Mouse (Mus musculus): Measurements from ENCODE around the gene Dyrk1a.

DNA sequence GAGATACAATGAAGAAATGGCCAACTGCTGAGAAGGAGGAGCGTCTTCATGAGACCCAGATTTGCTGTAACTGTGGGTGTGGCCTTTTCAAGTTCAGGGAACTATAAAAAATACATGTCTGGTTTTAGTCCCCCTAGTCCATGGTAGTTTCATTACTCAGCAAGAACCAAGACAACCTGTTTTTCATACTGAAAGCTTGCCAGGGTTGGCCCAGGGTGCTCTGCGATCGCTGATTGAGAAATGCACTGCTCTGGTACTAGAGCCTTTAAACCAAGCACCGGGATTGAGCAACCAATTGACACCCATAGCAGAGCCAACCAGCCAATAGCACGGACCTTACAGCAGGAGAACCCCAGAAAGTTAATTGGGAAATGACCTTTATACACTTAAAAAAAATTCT lies 13.6 kb upstream of the Dyrk1a start:
- TF ChIP-seq POLR2A (IDR thresholded peaks at IDR 0.05; ENCODE audit: borderline replicate concordance, control insufficient read depth, low read depth, low read length) (no peak), CTCF (IDR thresholded peaks at IDR 0.05; ENCODE audit: control insufficient read depth, insufficient read depth, low read length) (no peak)
